Mouse (Mus musculus): ENCODE measurements around the gene Cd274.

- TF ChIP-seq POLR2A (IDR thresholded peaks at IDR 0.05; ENCODE audit: low read depth, low read length): no peak
- no peak for TF ChIP-seq CTCF (IDR thresholded peaks at IDR 0.05; ENCODE audit: extremely low read depth, insufficient read length, insufficient replicate concordance, low read depth, low read length)
Measured at GRCm38 (mm10) chr19:29422013-29422645, 54.9 kb downstream of the Cd274 start.
